Mouse (Mus musculus): Measurements from ENCODE around the gene Hoxb4. TPM values are rescaled to one million over a fixed set of nuclear protein-coding genes. Genes with fewer than 3 reads are reported as not detected.

Hoxb4 gene
- polyA plus RNA-seq (2017; shearing (Covaris generic)) = under 1 TPM; 0.61 to 0.72 TPM

DNA sequence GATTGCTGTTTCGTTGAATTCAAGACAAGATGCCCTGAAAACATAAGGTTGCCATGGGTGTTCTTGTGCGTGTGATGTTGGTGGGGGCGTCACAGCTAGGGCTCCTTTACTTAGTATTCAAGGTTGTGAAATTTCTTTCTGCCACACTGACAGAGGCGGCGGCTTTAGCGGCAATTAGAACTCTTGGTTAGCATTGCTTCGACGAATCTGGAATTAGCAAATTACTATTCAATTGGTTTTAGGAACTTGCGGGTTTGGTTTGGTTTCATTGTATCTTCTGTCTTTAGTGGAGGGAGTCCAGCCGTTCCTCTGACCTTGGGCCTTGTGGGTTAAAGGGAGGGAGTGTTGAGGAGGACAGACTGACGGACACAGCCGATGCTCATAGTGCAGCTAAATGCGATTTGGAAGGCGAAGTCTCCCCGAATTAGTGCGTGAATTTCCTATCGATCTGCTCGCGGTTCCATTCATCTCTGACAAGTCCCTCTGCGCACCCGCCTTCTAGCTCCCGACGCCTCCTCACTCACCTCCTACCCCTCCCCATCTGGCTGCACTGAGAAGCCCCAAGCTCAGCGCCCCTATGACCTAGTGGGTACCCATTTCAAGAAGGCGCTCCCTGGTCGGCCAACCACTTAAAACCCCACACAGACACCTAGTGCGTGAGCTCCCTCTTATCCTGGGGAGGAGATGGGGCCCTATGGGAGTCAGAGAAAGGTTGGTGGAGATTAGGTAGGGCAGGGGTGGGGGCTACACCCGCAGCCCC is at the start of gene Hoxb4:
Gene Hoxb4, plus strand, starts transcription at position 660 of the 760 bp plus-strand sequence.

DNA sequence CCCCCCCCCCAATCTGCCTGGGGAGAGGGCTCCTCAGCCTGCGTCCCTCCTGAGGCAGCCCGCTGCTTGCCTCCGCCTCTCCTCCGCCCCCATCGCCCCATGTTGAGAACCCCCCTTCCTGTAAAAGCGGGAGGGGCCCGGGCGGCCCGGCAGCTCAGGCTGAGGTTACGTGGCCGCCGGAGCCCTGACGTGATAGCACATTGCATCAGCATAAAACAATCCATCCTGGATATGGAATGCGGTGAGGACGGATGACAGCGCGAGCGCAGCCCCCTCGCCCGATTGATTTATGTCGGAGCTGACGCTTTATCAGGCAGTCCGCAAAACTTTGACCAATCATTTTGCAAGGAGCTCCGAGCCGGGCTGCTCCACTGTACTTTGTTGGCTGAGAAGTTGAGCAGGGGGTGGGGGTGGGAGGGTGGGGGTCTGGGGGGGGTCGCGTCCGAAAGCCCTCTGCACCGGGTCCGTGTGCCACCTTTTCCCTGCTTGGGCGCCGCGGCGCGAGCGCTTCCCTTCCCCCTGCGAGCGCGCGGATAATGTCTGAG is 47.0 kb upstream of the Hoxb4 start, which contains the start of gene Hoxb9:
Gene Hoxb9, plus strand, starts transcription at position 462 of the 545 bp plus-strand sequence.

DNA sequence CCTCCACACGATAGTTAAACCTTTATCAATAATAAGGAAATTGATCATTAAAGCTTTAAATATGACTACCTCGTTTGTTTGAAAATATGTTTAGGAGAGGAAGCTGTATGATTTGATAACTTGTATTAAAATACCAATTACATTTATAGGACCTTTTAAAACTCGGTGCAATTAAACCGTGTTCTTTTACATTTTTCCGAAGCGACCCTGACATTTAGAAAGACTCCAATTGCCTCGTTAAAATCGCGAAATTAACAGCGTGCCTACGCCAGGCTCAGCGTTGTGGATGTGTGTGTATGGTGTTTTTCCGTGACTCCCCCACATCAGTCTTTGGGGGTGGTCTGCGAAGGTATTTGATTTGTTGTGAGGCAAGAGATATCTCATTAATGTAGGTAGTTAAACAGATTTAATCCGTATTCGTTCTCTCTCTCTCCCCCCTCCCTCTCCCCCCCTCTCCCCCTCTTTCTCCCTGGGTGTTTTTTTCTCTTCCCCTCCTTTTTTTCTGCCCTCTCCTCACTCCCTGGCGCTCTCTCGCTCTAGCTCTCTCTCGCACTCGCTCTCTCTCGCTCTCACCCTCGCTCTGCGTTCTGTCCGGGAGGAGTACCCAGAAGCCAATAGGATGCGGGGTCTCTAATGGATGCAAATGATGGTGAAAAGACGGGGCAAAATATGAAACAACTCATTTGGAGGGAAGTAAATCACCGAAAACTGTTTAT is 36.1 kb upstream of the Hoxb4 start, which contains the start of gene Hoxb8:
Gene Hoxb8, plus strand, starts transcription at position 51 of the 716 bp plus-strand sequence.

GRCm38 (mm10) chr11:96285771-96286738 is 32.0 kb upstream of the Hoxb4 start, which contains the start of gene Hoxb7:
TSS of gene Hoxb7 (plus strand) at chr11:96286623.

GRCm38 (mm10) chr11:96291681-96292564 is 26.1 kb upstream of the Hoxb4 start, which contains the start of gene Hoxb6:
TSS of gene Hoxb6 (plus strand) at chr11:96292476.

GRCm38 (mm10) chr11:96303151-96304099 is 14.6 kb upstream of the Hoxb4 start, which contains the start of gene Hoxb5:
TSS of gene Hoxb5 (plus strand) at chr11:96303336.

DNA sequence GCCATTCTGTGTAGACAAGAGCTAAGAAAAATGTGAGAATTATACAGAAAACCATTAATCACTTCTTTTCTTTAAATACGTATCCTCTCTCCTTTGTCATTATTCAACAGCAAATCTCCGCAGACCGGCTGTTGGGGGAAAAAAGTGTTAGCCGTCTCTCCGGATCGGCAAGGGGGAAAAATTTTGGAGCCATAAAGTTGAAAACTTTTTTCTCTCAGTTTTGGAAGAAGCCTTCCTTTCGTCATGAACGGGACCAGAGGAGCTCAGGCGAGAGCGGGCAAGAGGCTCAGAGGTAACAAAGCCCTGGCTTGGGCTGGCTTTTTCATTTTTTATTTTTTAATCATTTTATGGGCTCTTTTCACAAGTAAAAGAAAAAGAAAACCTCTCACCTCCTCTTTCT is 5.1 kb downstream of the Hoxb4 start, which contains the start of gene Hoxb3:
Gene Hoxb3, plus strand, starts transcription at position 173 of the 400 bp plus-strand sequence.

GRCm38 (mm10) chr11:96350341-96350624 is 32.2 kb downstream of the Hoxb4 start, which contains the start of gene Hoxb2:
TSS of gene Hoxb2 (plus strand) at chr11:96350525.

DNA sequence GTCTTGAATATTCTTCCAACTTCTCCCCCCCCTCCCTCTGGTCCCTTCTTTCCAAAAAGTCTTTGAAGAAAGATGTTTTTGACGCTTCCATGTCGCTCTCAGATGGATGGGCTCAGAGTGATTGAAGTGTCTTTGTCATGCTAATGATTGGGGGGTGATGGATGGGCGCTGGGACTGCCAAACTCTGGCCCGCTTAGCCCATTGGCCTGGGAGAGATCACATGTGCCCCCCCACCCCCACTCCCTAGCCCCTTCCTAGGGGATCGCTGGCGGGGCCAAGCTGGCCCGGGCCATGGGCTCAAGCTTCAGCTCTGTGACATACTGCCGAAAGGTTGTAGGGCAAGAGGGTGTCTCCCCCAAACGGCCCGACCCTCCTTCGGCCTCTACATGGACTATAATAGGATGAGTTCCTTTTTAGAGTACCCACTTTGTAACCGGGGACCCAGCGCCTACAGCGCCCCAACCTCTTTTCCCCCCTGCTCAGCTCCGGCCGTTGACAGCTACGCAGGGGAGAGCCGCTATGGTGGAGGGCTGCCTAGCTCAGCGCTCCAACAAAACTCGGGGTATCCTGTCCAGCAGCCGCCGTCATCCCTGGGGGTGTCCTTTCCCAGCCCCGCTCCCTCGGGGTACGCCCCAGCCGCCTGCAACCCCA is 47.5 kb downstream of the Hoxb4 start, which contains the start of gene Hoxb1:
Gene Hoxb1, plus strand, starts transcription at position 312 of the 651 bp plus-strand sequence.

Other genes starting within 250 kb of the Hoxb4 start
- 100 to 1,000 TPM; 302 to 318 TPM for gene Atp5g1, start 242.6 kb upstream of the Hoxb4 start, polyA plus RNA-seq (2017; shearing (Covaris generic))
- gene Calcoco2, start 206.3 kb upstream of the Hoxb4 start, polyA plus RNA-seq (2017; shearing (Covaris generic)) = under 1 TPM in 1 of 2 experiments, not detected in 1; 0.27 TPM
- gene Ttll6, start 184.5 kb upstream of the Hoxb4 start, polyA plus RNA-seq (2017; shearing (Covaris generic)) = under 1 TPM; 0.06 to 0.23 TPM
- under 1 TPM in 1 of 2 experiments, not detected in 1; 0.14 TPM for gene Hoxb13, start 124.0 kb upstream of the Hoxb4 start, polyA plus RNA-seq (2017; shearing (Covaris generic))
- not detected for gene Hoxb9, start 46.8 kb upstream of the Hoxb4 start, polyA plus RNA-seq (2017; shearing (Covaris generic))
- gene Hoxb8, start 36.4 kb upstream of the Hoxb4 start, polyA plus RNA-seq (2017; shearing (Covaris generic)) = not detected
- gene Hoxb7, start 31.6 kb upstream of the Hoxb4 start, polyA plus RNA-seq (2017; shearing (Covaris generic)) = not detected
- gene Hoxb6, start 25.8 kb upstream of the Hoxb4 start, polyA plus RNA-seq (2017; shearing (Covaris generic)) = not detected
- gene Hoxb5, start 14.9 kb upstream of the Hoxb4 start, polyA plus RNA-seq (2017; shearing (Covaris generic)) = 1 to 10 TPM in 1 of 2 experiments, under 1 TPM in 1; 0.14 to 1.1 TPM
- under 1 TPM in 1 of 2 experiments, not detected in 1; 0.25 TPM for gene Hoxb3, start 5.1 kb downstream of the Hoxb4 start, polyA plus RNA-seq (2017; shearing (Covaris generic))
- gene Hoxb2, start 32.3 kb downstream of the Hoxb4 start, polyA plus RNA-seq (2017; shearing (Covaris generic)) = under 1 TPM; 0.10 to 0.91 TPM
- gene Hoxb1, start 47.5 kb downstream of the Hoxb4 start, polyA plus RNA-seq (2017; shearing (Covaris generic)) = under 1 TPM in 1 of 2 experiments, not detected in 1; 0.68 TPM
- gene Skap1, start 146.3 kb downstream of the Hoxb4 start, polyA plus RNA-seq (2017; shearing (Covaris generic)) = 100 to 1,000 TPM; 606 to 640 TPM

Data from inflammation-experienced regulatory T-cells (primary cell).